Mouse (Mus musculus) liver, embryonic 14.5 days (tissue): ENCODE results near the gene Bak1.

ENCODE experiments used
- CTCF ChIP-seq: IDR thresholded peaks from 2 replicates; pipeline ENCODE4 v1.5.1; 2016; ENCODE audit warnings: antibody characterized with exemption, low read depth, control low read depth
- EP300 ChIP-seq: IDR thresholded peaks from 2 replicates; pipeline ENCODE4 v1.6.1; 2016; ENCODE audit warnings: antibody characterized with exemption, low read depth

- TF ChIP-seq CTCF (no peak), EP300 (no peak)
Measured at GRCm38 (mm10) chr17:27062684-27063083, 33.9 kb upstream of the Bak1 start.
